Mouse (Mus musculus): ENCODE results near the gene Arhgef12. TPM values are rescaled to one million over a fixed set of nuclear protein-coding genes. Genes with fewer than 3 reads are reported as not detected.
"Not testable (repeated sequence)": the region's sequence is repeated elsewhere in the genome, so short reads cannot be mapped to it uniquely, and the experiment has no call there.

Gene Arhgef12
- total RNA-seq (2021) = 100 to 1,000 TPM; 104 to 112 TPM
- long read RNA-seq, experiment 1, partial matches to known transcripts = 11 of 42 reads
- long read RNA-seq, experiment 1, other reads (novel, unspliced or antisense) = 31 of 42 reads
- long read RNA-seq, experiment 2, partial matches to known transcripts = 4 of 15 reads
- long read RNA-seq, experiment 2, other reads (novel, unspliced or antisense) = 11 of 15 reads

GRCm38 (mm10) chr9:43107187-43107517 lies at the start of gene Arhgef12:
Gene Arhgef12, minus strand, starts transcription at chr9:43107239.
- peak; percentile 67 for DNase-seq

DNA sequence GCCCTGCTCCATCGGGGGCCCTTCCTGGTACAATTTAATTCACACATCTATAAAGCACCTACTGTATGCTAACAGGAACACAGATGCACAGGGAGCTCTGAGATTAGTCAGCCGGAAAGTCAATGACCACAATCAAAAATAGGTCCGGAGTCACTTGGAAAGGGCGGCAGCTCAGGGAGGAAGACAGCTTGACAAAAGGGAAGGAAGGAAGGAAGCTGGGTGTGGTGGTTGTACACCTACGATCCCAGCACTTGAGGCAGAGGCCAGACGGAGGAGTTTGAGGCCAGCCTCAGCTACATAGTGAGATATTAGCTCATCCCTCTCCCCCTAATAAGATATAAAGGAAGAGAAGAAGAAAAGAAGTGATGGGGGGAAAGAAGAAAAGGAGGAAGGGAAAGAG lies 48.9 kb upstream of the Arhgef12 start:
- no peak for DNase-seq

- DNase-seq = no peak
These were observed 44.7 kb upstream of the Arhgef12 start for GRCm38 (mm10) chr9:43151779-43152178.

DNA sequence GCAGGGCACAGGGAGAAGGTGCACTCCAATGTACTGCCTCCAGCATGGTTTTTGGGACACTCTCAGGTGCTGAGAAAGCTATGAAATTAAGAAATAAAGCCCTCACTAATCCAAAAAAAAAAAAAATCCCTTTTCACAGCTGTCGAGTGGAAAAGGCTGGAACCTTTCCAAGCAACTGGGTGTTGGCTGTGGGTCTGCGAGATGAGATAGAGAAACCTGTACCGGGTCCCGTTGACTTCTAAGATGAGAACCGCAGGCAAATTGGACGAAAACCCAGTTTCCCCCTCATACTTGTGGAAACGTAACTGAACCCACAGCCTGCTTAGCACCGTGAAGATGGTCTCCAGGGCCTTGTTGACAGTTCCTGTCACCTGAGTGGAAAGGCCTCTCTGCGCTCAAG lies 43.9 kb upstream of the Arhgef12 start:
- DNase-seq = no peak

GRCm38 (mm10) chr9:43150075-43150474 lies 43.0 kb upstream of the Arhgef12 start:
- DNase-seq = peak; percentile 24

- no peak for DNase-seq
These were observed 42.5 kb upstream of the Arhgef12 start for GRCm38 (mm10) chr9:43149498-43149897.

DNA sequence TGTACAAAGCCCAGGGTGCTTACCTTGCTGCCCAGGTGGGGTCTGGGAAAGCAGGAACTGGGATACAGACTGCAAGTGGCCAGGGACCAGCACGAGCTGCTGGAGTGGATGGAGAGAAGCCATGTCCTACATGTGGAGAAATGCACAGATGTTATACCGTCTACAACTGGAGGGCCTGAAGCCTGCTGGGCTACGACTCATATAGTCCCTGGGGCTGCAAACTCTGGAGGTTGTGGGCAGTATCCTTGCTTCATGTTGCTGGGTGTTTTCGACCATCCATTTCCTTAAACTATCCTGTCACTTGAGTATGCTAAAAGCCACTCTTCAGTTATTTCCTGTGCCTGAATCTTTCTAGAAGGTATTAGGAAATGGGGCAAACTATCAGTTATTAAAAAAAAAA lies 38.2 kb upstream of the Arhgef12 start:
- DNase-seq = no peak

GRCm38 (mm10) chr9:43144206-43144810 lies 37.3 kb upstream of the Arhgef12 start:
- no peak for DNase-seq

- peak; percentile 85 for DNase-seq
These were observed 34.8 kb upstream of the Arhgef12 start for GRCm38 (mm10) chr9:43141839-43142238.

GRCm38 (mm10) chr9:43133525-43133924 lies 26.5 kb upstream of the Arhgef12 start:
- DNase-seq = no peak

DNA sequence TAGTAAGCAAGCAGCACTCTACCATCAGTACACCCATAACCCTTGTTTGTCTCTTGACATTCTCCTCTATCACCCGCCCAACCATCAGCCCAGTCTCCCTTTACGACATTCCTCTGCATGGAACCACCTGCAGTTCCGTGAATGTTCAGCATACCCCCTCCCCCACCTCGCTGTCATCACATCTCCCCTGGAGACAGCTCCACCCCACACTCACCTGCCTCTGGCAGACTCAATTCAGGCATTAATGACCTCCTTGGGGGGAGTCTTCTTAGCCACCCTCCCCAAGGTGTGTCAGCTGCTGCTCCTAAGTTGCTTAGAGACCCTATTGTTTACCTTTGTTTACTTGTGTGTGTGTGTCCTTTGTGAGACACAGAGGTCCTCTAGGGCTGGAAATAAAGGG lies 25.3 kb upstream of the Arhgef12 start:
- DNase-seq = no peak

DNA sequence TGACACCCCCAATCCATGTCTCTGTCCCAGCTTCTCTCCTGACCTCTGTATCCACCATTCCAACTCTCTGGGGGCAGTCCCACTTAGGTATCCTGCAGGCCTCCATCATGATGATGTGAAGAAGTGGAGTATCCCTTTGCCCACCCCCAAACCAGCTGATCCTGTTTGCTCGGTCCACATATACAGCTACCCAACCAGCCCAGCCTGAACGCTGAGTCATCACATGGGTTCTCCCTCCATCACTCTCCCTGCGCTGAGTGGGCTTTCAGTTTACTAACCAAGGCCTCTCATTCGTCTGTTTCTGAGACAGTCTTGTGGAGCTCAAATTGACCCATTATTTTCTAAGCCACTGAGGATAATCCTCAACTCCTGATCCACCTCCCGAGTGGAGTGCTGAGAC lies 24.9 kb upstream of the Arhgef12 start:
- DNase-seq = no peak

GRCm38 (mm10) chr9:43130684-43131083 lies 23.6 kb upstream of the Arhgef12 start:
- DNase-seq = no peak

DNA sequence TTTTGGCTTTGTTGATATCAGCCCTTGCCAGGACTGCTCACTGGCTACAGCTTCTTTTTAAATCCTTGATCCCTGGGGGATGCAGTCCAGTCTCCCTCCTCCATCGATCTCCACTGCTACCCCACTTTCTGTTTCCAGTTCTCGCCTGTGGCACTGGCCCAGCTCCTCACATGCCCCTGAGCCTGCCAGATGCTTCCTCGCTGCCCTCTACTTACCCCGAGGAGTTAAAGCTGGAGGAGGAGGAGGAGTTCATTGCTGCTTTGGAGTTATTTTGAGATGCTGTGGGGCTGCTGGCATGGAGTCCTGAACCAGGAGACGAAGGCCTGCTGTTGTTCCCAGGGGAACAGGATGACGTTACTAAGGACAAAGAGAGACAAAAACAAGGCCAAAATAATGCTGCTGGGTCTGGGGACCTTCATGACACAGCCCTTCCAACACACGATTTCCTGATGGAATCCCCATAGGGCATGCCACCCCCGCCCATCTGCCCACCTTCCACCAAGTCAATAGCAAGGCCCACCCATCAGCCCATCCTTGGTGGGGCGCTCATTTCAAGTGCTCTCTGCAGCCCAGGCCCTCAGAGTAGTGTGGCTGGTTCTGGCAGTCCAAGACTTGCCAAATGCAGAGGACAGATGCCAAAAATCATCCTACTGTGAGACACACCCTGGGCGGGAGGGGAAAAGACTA lies 20.2 kb upstream of the Arhgef12 start:
- peak; percentile 38 for DNase-seq

GRCm38 (mm10) chr9:43122379-43122778 lies 15.3 kb upstream of the Arhgef12 start:
- no peak for DNase-seq

DNA sequence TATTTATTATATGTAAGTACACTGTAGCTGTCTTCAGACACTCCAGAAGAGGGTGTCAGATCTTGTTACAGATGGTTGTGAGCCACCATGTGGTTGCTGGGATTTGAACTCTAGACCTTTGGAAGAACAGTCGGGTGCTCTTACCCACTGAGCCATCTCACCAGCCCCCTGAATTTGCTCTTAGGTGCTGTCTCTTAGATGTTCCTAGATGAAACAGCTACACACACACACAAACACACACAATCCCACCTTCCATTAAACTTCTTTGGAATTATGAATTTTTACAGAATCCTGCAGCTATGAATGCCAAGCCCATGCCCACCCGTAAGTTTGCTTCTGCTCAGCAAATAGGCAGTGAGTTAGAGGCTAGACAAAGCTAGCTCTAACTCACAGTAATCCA lies 14.9 kb upstream of the Arhgef12 start:
- not testable (repeated sequence) for DNase-seq

DNA sequence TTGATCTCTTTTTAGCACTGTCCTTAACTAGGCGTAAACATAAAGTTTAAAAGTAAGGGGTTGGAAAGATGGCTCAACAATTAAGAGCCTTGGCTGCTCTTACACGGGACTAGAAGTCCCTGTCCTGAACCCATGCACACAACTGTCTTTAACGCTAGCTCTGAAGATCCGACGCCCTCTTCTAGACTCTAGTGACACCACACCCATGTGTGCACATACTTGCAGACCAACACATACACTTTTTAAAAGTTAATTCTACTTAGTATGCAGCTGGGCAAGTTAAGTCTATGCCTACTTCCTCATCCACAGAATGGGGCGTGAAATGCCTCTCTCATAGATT lies 9.9 kb upstream of the Arhgef12 start:
- no peak for DNase-seq

- peak; percentile 72 for DNase-seq
These were observed 9.3 kb upstream of the Arhgef12 start, which contains the start of gene Tmem136 for GRCm38 (mm10) chr9:43116134-43116996. Gene Tmem136, minus strand, starts transcription at chr9:43116570.

DNA sequence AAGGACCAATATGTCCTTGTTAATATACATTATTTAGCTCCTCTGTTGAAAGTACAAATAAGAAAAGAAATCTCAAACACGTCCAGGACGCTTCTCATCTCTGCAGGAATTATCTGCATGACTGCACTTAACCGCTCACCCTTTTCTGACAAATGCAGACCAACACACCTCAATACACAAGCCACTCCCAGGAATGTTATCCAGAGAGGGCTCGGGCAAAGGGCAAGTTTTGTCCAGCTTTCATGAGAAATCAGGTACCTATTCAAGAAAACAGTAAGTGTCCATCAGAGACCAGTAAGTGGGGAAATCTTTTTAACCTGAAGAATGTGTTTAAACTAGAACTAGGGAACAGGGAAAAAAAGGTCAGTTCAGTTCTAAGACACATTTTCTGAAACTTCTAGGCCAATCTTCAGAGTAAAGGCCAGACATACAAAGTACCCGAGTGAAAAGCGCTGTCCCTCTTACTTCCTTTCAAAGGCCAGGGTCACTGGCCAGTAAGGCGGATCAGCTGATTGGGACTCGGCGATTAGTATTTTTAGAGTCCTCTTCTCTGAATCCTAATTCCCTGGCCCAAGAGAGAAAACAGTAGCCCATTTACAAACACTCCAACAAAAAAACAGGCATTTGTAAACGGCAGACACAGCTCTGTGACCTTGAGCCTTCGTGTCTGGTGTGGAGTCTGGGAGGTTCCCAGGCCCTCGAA lies 8.5 kb upstream of the Arhgef12 start:
- DNase-seq = no peak

DNA sequence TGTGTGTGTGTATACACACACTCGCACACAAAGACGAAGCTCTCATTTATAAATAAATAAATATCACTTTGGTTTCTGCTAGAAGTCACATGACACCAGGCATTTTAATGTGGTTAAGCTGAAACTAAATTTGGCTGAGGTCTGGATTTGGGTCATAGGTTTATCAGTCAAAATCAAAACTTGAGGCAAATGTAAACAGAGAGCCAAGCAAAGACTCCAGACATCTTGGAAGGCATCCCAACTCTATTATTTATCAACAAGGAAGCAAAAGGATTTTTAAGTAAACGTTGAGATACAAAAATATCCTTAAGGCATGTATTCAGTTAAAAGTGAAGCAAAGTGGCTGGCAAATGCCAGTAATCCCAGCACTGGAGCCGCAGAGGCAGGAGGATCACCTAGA lies 7.8 kb upstream of the Arhgef12 start:
- no peak for DNase-seq

DNA sequence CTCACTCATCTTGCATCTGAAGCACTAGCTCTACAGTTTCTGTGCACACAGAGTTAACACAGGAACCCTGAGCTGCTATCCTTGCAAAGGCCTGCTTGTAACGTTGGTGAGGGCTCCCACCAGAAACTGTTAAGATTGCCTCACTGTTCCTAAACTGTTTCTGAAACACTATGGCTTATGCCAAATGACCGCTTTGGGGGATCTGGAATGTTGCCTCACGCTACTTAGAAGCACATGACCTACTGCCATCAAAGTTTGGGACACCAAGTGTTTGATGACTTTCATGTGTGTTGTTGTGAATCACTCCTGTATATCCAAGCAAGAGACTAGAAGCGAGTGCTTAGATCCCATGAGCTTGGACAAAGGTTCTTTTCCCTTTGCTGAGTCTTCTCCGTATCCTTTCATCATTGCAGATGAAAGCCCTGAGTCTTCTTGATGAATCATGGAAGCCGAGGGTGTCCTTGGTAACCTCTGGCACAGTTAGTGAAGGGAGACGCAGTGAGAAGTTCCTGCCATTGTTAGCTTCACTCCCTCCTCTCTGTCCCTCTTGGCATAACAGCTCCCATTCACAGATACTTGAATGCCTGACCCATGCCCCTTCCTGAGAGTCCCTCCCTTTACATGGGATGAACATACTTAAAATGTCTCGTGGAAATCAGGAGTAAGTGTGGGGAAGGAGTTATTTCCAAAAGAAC lies 3.4 kb upstream of the Arhgef12 start:
- DNase-seq = no peak

GRCm38 (mm10) chr9:43109125-43109524 lies 2.1 kb upstream of the Arhgef12 start:
- no peak for DNase-seq

Data from adrenal gland, postnatal 10 days (tissue).